Mouse (Mus musculus) myocyte (in vitro differentiated cells): ENCODE measurements around the gene Trak1.

Experiments used
- CEBPB ChIP-seq: IDR thresholded peaks from 2 replicates; pipeline ENCODE4 v1.6.1; 2011; ENCODE audit warnings: mild to moderate bottlenecking, moderate library complexity; ENCODE audit not compliant: poor library complexity, insufficient read depth, severe bottlenecking
- E2F4 ChIP-seq: IDR thresholded peaks from one replicate; pipeline ENCODE4 v1.6.1; 2011; ENCODE audit warnings: mild to moderate bottlenecking, control low read depth, moderate library complexity; ENCODE audit not compliant: insufficient read depth
- MAX ChIP-seq: IDR thresholded peaks from one replicate; pipeline ENCODE4 v1.6.1; 2011; ENCODE audit warnings: low read depth, mild to moderate bottlenecking, control low read depth
- MYOD1 ChIP-seq, 3 experiments: IDR thresholded peaks; one replicate each; pipeline ENCODE4 v1.6.1; 2011; ENCODE audit warnings: control low read depth in 2 of 3, low read depth in 2 of 3, mild to moderate bottlenecking in 2 of 3, moderate library complexity in 1 of 3; ENCODE audit not compliant: insufficient read length in 2 of 3, control insufficient read depth in 1 of 3
- POLR2A ChIP-seq: IDR thresholded peaks from one replicate; pipeline ENCODE4 v1.6.1; 2011; ENCODE audit warnings: low read depth, mild to moderate bottlenecking, control low read depth, moderate library complexity; ENCODE audit not compliant: insufficient read length
- REST ChIP-seq: IDR thresholded peaks from one replicate; pipeline ENCODE4 v1.6.1; 2011; ENCODE audit warnings: mild to moderate bottlenecking, control low read depth, moderate library complexity; ENCODE audit not compliant: insufficient read depth, insufficient read length
- TCF12 ChIP-seq: IDR thresholded peaks from one replicate; pipeline ENCODE4 v1.6.1; 2011; ENCODE audit warnings: mild to moderate bottlenecking, control low read depth; ENCODE audit not compliant: poor library complexity, insufficient read depth, severe bottlenecking
- TCF3 ChIP-seq: IDR thresholded peaks from one replicate; pipeline ENCODE4 v1.6.1; 2011; ENCODE audit warnings: low read depth, control low read depth; ENCODE audit not compliant: insufficient read length
- USF1 ChIP-seq: IDR thresholded peaks from one replicate; pipeline ENCODE4 v1.6.1; 2011; ENCODE audit warnings: low read depth, mild to moderate bottlenecking, control low read depth, moderate library complexity

GRCm38 (mm10) chr9:121496102-121496501, 198.8 kb downstream of the Trak1 start:
- no peak for TF ChIP-seq TCF12
- TF ChIP-seq POLR2A: no peak
- TF ChIP-seq MYOD1 (IDR thresholded peaks at IDR 0.05; ENCODE audit: control insufficient read depth in 1 of 3, insufficient read length in 2 of 3, low read depth in 2 of 3): no peak
- TF ChIP-seq CEBPB: no peak
- no peak for TF ChIP-seq USF1
- TF ChIP-seq MAX: no peak
- TF ChIP-seq E2F4: no peak
- no peak for TF ChIP-seq REST
- TF ChIP-seq TCF3: no peak
